Mouse (Mus musculus): ENCODE measurements around the gene Krt2. TPM values are rescaled to one million over a fixed set of nuclear protein-coding genes. Genes with fewer than 3 reads are reported as not detected.
A peak's percentile ranks its signal among the peaks of the same experiment; 100 is the strongest.

The Krt2 gene
- polyA plus RNA-seq, 1 experiment = not detected

DNA sequence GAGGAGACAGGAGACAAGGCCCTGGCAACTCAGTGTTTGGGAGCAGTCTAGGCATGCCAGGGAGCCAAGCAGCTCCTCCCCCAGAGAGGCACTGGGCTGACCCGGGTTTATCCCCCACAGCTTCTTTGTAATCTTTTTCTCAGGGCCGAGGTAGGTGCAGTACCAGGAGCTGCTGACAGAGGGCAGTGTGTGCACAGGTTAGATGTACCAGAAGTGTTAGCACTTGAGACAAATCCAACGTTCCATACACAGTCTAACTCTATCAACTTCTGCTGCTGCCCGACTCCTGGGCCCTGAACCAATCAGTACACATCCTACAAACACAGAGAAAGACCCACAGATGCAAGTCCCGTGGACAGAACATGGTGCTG is 45.3 kb downstream of the Krt2 start:
- no peaks in the 10 kb centered on the region for H3K36me3 ChIP-seq (ENCODE audit: control insufficient read depth, insufficient read depth, low read length)
- no peak overlapping the region for H3K4me3 ChIP-seq (ENCODE audit: control insufficient read depth, low read depth, low read length)
- TF ChIP-seq CTCF (IDR thresholded peaks at IDR 0.05; ENCODE audit: control insufficient read depth, insufficient read depth, insufficient replicate concordance, low read depth, low read length) (peak; percentile 89; the same call in 1 of the 2 replicates), POLR2A (IDR thresholded peaks at IDR 0.05; ENCODE audit: control insufficient read depth, low read depth, low read length) (no peak)
- no peaks in the 10 kb centered on the region for H3K27me3 ChIP-seq (ENCODE audit: control insufficient read depth, insufficient read depth, low read length)
- no peak overlapping the region for H3K27ac ChIP-seq (ENCODE audit: control insufficient read depth, insufficient read depth, low read depth, low read length)
- H3K4me1 ChIP-seq (ENCODE audit: control insufficient read depth, insufficient read depth, low read length) = no peaks in the 10 kb centered on the region

DNA sequence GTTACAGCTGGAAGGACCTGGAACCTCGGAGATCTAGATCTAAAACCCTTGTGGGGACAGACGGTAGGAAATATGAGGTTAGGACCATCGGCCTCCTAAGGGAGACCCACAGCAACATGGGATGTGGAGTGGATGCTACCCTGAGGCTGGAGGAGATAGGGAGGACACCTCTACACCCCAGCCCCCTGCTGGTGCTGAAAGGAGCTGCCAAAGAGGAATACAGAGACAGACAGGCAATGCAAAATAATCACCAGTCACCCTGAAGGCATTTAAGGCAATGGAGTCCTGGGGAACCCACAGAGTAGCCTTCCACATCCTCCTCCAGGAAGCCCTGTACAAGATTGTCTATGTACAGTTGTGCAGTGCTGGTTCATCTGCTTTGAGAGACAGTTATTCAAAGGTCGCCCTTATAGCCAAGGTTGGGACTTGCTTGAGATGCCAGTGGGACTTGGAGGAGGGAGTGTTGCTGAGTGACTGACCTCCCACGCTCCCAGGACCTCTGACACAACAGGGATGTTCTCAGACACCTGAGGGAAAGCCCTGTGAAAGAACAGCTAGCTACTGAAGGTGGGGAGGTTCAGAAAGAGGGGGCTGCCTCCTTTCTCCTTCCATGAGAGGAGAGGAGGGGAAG is 45.8 kb downstream of the Krt2 start:
- Histone ChIP-seq H3K36me3 (ENCODE audit: control insufficient read depth, insufficient read depth, low read length) (no peaks in the 10 kb centered on the region), H3K27ac (ENCODE audit: control insufficient read depth, insufficient read depth, low read depth, low read length) (no peak overlapping the region), H3K4me3 (ENCODE audit: control insufficient read depth, low read depth, low read length) (no peak overlapping the region), H3K27me3 (ENCODE audit: control insufficient read depth, insufficient read depth, low read length) (no peaks in the 10 kb centered on the region), H3K4me1 (ENCODE audit: control insufficient read depth, insufficient read depth, low read length) (no peaks in the 10 kb centered on the region)
- TF ChIP-seq POLR2A (IDR thresholded peaks at IDR 0.05; ENCODE audit: control insufficient read depth, low read depth, low read length) (no peak), CTCF (IDR thresholded peaks at IDR 0.05; ENCODE audit: control insufficient read depth, insufficient read depth, insufficient replicate concordance, low read depth, low read length) (peak; percentile 16; the same call in 1 of the 2 replicates)

DNA sequence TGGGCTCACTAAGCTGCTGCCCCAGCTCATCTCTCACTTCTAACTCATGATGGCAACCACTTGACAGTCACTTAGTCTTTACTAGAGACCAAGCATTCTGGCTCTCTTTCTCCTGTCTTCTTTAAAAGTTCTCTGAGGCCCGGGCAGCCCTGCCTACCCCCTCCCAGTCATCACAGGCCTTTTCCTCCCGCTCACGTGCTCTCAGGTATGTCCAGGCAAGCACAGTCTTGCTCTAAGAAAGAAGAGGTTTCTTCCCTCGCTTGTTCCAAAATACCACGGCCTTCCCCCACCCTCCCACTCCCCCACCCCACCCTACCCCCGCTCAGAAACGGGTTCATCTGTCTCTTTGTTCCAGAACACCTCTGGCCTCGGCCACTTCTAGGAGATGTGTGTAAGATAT is 47.7 kb downstream of the Krt2 start:
- TF ChIP-seq CTCF (IDR thresholded peaks at IDR 0.05; ENCODE audit: control insufficient read depth, insufficient read depth, insufficient replicate concordance, low read depth, low read length) = no peak
- no peak for TF ChIP-seq POLR2A (IDR thresholded peaks at IDR 0.05; ENCODE audit: control insufficient read depth, low read depth, low read length)
- no peaks in the 10 kb centered on the region for H3K36me3 ChIP-seq (ENCODE audit: control insufficient read depth, insufficient read depth, low read length)
- H3K4me3 ChIP-seq (ENCODE audit: control insufficient read depth, low read depth, low read length) = no peak overlapping the region
- H3K27me3 ChIP-seq (ENCODE audit: control insufficient read depth, insufficient read depth, low read length) = no peaks in the 10 kb centered on the region
- H3K27ac ChIP-seq (ENCODE audit: control insufficient read depth, insufficient read depth, low read depth, low read length) = no peak overlapping the region
- H3K4me1 ChIP-seq (ENCODE audit: control insufficient read depth, insufficient read depth, low read length) = no peaks in the 10 kb centered on the region

Other genes with a start within 250 kb of the Krt2 start
- 0.04 TPM in 1 of 2 replicates, not detected in the other for gene Krt75, start 244.3 kb downstream of the Krt2 start, polyA plus RNA-seq (2012; rRNA removed)
- gene Gm5414, start 190.0 kb downstream of the Krt2 start, polyA plus RNA-seq (2012; rRNA removed) = not detected in 2 replicates
- not detected in 2 replicates for gene Gm5478, start 170.8 kb downstream of the Krt2 start, polyA plus RNA-seq (2012; rRNA removed)
- 0.04 and 0.05 TPM in 2 replicates for gene Krt6b, start 137.9 kb downstream of the Krt2 start, polyA plus RNA-seq (2012; rRNA removed)
- 0.08 TPM in 1 of 2 replicates, not detected in the other for gene Krt6a, start 123.9 kb downstream of the Krt2 start, polyA plus RNA-seq (2012; rRNA removed)
- 0.12 and 1.3 TPM in 2 replicates for gene Krt5, start 105.3 kb downstream of the Krt2 start, polyA plus RNA-seq (2012; rRNA removed)
- not detected in 2 replicates for gene Krt71, start 75.1 kb downstream of the Krt2 start, polyA plus RNA-seq (2012; rRNA removed)
- gene Krt72, start 31.7 kb downstream of the Krt2 start, polyA plus RNA-seq (2012; rRNA removed) = not detected in 2 replicates
- 1.4 and 1.6 TPM in 2 replicates for gene Krt73, start 15.8 kb downstream of the Krt2 start, polyA plus RNA-seq (2012; rRNA removed)
- gene Krt1, start 32.6 kb upstream of the Krt2 start, polyA plus RNA-seq (2012; rRNA removed) = 0.13 TPM in 1 of 2 replicates, not detected in the other
- 0.57 and 0.88 TPM in 2 replicates for gene Krt77, start 51.5 kb upstream of the Krt2 start, polyA plus RNA-seq (2012; rRNA removed)
- gene Krt76, start 74.8 kb upstream of the Krt2 start, polyA plus RNA-seq (2012; rRNA removed) = 0.18 and 0.20 TPM in 2 replicates
- gene Krt4, start 106.6 kb upstream of the Krt2 start, polyA plus RNA-seq (2012; rRNA removed) = 0.20 TPM in 1 of 2 replicates, not detected in the other
- 0.40 and 0.61 TPM in 2 replicates for gene Krt79, start 122.2 kb upstream of the Krt2 start, polyA plus RNA-seq (2012; rRNA removed)
- 0.48 and 0.63 TPM in 2 replicates for gene Krt78, start 136.1 kb upstream of the Krt2 start, polyA plus RNA-seq (2012; rRNA removed)
- 9.3 and 16.7 TPM in 2 replicates for gene Krt8, start 186.3 kb upstream of the Krt2 start, polyA plus RNA-seq (2012; rRNA removed)
- gene Krt18, start 210.0 kb upstream of the Krt2 start, polyA plus RNA-seq (2012; rRNA removed) = 0.52 and 5.1 TPM in 2 replicates